Mouse (Mus musculus) left cerebral cortex, adult 18-20 months (tissue): Measurements from ENCODE around the gene Ric1. TPM values are rescaled to one million over a fixed set of nuclear protein-coding genes. Genes with fewer than 3 reads are reported as not detected.

Experiments used
- DNase-seq, 2 experiments: peaks; one replicate each; pipeline ENCODE4 v3.0.0; 2021 to 2022; ENCODE audit warnings: low spot score in 2 of 2, mixed read lengths in 1 of 2
- total RNA-seq, 2 experiments: library from RNA; stranded (reverse); gene quantifications; 2 replicates each; pipeline ENCODE4 v1.2.3; 2021

Gene Ric1
- total RNA-seq, 2 experiments from 2014 or later, result 31.3 to 33.2 TPM

DNA sequence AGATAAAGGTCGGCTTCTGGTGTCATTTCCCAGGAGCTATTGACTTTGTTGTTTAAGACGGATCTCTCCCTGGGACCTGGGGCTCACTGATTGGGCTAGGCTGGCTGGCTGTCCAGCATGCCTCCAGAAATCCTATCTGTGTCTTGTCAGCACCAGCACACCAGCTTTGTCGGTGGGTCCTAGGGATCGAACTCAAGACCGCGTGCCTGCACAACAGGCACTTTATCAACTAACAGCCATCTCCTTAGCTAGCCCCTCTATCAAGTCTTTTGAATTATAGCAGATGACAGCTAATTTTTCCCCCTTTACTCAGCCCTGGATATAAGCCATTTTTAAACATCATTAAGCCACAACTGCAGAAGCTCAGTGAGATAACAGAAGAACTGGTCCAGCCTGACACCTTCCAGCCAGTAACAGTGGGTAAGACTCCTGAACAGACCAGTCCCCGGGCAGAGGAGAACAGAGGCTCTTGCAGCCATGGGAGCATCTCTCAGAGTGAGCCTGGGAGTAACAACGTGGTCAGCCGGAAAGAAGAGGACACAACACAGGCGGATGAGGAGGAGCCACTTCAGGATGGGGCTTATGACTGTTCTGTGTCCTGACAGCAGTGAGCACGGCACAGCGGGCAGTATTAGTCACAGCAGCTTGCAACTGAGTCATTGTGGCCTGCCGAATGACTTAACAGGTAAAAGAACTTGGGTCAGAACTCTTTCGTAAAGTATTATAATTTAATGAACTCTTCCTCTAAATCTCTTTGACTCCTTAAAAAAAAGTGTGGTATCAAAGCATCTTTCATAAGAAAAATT, 81.7 kb downstream of the Ric1 start:
- DNase-seq, result no peak

DNA sequence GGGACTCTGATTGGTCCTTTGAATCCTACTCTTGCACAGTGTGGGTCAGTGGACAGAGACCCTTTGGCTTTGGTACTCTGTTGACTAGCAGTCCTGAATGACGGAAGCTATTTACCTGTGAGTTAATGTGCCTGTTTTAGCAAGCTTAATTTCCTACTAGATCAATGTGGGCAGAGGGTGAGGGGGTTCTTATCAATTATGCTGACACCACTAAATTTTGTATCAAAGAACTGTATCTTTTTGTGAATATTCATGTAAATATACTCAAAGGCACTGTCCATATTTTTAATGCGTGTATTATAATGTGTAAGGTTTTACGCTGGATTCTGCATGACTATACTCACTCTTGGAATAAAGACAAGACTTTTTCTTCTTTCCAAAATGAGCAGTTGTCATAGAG, 82.6 kb downstream of the Ric1 start:
- no peak for DNase-seq

DNA sequence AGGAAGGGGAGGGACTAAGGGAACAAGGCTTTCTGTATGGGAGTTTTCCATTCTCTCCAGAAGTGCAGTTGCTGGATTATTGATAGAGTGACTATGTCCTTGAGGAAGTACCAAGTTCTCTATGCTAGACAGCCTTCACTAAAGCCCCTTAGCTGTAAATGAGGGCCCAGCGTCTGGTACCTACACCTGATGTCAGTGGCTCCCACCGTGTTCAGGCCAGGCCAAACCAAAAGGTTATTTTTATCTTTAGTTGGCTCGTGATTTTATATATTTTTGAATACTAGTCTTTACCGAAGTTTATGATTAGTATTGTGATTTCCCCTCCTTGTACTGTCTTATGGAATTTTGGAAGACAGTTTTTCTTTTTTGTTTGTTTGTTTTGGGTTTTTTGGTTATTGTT, 85.4 kb downstream of the Ric1 start:
- no peak for DNase-seq

DNA sequence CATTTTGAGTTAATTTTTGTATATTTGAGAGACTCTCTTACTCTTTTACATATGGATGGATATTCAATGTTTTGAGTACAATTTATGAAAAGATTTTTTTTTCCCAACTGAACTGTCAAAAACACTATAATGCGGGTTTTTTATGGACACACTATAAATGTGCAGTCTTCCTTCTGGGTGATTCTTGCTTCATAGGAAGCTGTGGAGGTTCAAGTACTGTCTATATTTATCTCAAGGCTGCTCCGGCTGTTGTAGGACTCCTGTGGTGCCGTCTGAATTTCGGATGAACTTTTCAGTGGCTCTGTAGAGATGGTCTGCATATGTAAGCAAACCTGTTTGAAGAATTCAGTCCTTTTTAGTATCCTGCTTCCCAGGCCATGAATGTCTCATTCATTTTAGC, 86.1 kb downstream of the Ric1 start:
- DNase-seq, result no peak

DNA sequence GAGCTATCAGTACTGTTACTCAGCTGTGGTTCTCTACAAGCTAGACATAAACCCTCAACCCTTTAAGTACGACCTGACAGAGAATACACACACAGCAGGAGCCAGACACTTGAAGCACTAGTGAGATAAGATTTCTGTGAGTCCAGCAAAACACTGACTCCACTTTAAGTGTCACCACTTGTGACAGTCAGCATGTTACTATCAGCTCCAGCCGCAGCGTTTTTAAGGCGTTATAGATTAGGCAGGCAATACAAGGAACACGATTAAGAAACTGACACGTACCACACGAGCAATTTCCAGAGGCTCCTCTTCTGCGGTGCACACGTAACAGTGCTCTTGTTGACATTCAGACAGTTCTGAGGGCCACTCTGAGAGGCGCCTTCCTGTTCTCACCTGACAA, 88.8 kb downstream of the Ric1 start:
- DNase-seq, result no peak

DNA sequence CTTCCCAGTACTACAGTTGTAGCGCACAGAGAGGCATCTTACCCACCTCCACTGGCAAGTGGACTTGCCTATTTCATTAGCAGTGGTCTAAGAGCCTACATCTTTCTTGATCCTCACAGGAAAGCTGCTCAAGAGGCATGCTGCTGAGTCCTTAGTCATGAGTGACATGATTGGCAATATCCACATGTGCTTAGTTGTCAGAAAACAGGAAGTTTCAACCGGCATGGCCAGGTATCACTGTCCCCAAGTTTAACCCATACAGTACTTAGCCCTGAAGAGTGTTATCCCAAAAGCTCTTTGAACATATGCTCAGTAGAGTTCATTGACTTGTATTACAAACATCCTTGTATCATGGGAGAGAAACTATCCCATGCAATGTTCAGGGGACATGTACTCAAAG, 90.0 kb downstream of the Ric1 start:
- no peak for DNase-seq

DNA sequence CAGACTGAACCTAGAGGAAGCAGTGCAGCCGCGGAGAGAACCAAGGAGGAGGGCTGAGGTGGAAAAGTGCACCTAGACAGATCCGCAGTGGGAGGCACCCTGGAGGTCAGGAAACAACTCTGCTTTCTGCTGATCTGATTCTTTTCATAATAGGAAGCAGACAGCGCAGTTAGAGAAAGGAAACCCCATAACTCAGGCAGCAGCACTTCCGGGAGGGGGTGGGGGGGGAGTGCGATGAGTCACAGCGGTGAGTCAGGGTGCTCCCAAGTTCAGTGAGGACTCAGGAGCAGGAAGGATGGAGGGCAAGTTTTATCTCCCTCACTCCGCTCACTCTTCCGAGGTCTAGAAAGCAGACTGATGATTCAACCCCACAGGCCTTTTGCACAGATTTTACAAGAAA, 119.0 kb downstream of the Ric1 start:
- DNase-seq, result no peak

DNA sequence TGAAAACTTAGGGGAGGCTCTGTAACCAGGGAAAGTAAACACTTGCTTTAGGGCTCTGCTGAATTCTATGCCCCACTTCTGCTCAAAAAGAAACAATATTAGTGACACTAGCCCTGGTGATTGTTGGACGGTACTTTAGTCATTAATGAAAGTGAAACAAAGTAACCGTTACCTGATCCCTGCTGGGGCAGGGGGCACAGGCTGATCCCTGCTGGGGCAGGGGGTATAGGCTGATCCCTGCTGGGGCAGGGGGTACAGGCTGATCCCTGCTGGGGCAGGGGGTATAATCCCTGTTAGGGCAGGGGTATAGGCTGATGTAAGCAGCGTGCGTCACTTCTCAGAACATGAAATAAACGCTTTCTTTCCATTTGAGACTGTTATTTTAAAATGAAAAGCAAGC, 119.4 kb downstream of the Ric1 start:
- DNase-seq, result no peak

DNA sequence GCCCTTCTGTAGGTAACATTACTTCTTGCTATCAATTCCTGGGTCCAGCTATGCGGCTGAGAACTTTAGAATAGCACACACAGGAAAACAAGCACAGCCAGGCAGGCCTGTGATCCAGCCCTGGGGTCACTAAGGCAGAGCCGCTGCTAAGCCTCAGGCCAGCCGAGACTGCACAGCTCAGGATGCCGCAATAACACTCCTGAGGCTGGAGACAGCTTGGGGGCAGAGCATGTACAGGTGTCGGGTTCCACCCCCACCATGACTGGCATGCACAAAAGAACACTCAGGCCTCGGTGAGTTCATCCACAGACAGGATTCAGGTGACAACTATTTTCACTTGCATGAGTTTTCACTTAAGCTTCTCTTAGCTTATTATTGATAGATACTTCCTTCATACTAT, 120.1 kb downstream of the Ric1 start:
- no peak for DNase-seq

DNA sequence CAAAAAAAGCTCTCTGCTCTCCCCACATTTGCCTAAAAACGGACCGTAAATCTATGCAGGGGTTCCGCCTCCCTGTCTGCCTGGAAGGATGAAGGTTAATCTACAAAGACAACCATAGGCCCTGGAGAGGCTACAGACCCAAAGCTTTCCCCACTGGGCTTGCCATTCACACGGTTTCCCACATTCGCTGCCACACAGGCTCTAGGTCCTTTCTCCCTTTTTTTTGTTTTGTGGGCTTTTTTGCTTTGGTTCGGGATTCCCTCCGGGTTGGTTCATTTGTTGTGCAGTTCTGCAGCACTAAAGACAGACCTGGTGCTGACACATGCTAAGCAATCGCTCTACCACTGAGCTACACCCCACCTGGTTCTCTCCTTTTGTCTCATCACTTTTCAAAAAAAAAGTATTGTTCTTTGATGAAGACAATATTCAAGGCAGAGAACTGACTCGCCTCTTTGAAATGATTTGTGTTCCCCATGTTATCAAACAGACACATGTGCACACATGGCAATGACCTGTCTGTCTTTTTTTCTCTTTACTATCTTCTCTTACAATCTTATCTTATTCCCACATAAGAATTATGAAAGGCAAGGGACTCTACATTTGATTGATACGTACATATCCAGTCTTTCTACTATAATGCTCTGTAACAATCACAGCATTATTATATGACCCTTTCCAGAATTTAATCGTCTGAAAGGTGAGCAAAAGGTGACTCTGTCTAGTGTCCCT, 121.3 kb downstream of the Ric1 start:
- DNase-seq, result no peak

DNA sequence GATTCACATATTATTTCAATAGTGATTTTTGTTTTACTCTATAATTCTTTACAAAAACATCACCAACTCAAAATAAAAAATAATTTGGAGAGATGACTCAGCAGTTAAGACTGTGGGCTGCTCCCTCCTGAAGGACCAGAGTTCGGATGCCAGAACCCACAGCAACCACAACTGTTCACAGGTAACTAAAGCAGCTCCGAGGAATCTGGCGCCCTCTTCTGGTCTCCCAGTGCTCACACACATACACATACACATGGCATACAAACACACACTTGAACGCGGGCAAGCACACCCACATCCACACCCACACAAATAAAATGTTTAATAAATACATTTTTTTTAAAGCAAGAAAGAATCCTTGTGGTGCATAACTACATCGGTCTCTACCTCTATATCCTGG, 122.7 kb downstream of the Ric1 start:
- DNase-seq, result no peak

DNA sequence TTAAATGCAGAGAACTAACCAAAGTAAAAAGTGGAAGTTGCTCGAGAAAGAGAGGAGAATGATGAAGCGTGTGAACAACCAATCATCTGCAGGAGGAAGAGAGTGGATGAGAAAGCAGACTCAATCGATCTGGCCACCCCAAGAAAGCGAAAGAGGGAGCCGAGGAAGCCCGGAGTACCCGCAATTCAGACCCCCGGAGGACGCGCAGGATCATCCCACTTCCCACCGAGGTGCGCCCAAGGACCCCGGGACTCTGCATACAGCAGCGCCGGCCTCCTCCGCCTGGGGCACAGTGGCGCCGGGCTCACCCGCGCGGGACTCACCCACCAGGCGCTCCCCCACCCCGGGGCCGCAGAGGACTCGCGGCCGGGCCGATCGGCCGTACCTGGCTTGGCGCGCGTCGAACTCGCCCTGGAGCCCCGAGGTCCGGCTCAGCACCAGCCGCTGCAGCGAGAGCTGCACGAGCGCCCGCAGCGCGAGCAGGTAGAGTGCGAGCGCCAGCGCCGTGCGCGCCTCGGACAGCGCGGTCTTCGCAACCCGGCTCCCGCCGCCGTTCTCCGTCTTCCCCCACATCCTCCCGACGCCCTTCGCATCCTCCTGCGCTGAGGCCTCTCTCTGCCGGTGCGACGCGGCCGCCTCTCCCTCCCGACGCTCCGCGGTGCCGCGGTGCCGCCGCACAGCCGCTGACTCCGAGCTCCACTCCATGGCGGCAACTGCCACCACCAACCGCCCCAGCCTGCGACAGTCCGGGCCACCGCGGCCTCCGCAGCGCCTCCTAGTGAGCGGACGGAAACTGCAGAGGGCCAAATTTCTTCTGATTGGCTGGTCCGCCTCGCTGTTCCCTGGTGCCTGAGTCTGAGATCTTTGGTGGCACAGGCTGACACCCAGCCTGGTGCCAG, 125.8 kb downstream of the Ric1 start, which contains the start of gene Ermp1:
Gene Ermp1 (minus strand): TSS at position 765 of the 899 bp plus-strand sequence.
- peak; percentile 99 for DNase-seq

DNA sequence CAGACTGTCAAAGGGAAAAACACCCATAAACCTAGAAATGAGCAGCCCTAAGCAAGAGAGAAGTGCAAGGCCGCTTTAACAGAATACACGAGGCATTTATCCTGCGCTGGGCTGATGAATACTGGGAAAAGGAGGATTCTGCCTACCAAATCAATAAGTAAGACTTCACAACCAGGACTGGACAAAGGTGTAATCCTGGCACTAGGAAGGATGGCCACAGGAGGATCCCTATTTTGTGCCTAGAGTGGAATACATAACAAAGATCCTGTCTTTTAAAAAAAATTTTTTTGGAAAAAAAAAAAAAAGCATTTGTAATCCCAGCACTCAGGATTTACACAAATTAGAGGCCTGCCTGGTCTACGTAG, 126.5 kb downstream of the Ric1 start:
- DNase-seq, result no peak

DNA sequence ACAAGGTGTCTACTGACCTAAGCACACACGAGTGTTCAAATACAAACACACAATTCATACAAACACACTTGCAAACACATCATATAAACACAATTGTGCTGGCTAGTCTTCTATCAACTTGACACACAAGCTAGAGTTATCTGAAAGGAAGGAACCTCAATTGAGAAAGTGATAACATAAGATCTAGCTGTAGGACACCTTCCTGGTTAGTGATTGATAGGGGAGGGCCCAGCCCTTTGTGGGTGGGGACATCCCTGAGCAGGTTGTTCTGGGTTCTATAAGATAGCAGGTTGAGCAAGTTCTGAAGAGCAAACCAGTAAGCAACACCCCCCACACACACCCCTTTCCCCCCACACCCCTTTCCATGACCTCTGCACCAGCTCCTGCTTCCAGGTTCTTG, 127.6 kb downstream of the Ric1 start:
- DNase-seq, result no peak

DNA sequence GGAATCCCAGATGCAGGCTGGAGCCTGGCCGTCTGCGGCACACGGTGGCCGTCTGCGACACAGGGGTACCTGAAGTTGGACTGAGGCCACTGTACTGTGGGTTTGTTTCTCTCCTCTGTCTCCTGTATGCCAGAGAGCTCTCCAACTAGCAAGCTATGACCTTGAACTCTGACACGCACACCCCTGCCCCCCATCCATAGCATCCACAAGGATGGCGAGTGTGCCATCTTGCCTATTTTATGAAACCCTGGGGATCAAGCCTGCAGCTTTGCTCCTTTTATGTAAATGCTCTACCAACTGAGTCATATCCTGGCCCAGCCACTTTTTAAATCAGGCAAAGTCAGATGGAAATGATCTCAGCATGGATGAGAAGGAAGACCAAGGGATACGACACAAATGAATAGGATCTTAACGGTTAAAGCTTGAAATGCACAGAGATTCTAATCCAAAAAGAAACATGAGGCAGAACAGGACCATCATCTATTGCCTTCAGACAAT, 131.7 kb downstream of the Ric1 start:
- no peak for DNase-seq

DNA sequence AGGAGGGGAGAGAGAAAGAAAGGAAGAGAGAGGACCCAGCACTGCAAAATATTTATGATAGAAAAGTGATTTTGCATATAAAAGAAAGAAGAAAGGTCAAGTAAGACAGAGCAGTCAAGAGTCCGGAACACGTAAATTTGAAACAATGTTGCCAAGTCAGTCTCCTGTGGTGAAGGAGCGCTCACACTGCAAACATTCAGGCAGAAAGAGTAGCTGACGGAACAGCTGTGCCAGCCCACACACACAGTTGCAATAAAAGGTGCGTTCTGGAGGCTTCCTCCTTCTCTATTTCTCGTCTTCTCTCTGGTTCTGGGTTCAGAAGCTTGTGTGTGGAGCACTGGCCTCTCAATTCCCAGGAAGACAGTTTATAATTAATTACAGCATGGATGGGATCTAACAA, 133.1 kb downstream of the Ric1 start:
- peak; percentile 10 to 20 for DNase-seq

DNA sequence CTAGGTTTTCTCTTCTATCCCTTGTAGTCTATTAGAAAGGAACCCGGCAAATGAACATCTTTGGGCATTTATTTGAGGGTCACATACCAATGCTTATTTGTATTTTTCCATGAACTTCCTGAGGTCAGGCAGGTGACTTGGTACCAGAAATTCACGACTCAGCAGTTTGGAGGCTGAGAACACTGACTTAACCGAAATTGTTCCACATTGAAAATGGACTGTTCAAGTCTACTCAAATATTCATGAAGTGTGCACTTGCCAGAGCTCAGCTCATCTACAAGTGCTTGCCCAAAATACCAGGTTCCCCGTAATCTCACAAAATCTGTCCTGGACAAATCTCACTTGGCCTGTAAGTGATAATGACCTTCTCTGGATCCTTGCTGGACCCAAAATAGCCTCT, 133.9 kb downstream of the Ric1 start:
- no peak for DNase-seq
